Mouse (Mus musculus) embryonic fibroblast, embryonic 13.5 days (primary cell): ENCODE data around the gene Sdf4.

Experiments used
- CTCF ChIP-seq: IDR thresholded peaks from 2 replicates; pipeline ENCODE4 v1.5.1; 2011; ENCODE audit warnings: mild to moderate bottlenecking, control low read depth, low read length, moderate library complexity, borderline replicate concordance; ENCODE audit not compliant: insufficient read depth
- POLR2A ChIP-seq: IDR thresholded peaks from 2 replicates; pipeline ENCODE4 v1.6.1; 2011; ENCODE audit warnings: low read depth, mild to moderate bottlenecking, control low read depth, low read length, moderate library complexity

DNA sequence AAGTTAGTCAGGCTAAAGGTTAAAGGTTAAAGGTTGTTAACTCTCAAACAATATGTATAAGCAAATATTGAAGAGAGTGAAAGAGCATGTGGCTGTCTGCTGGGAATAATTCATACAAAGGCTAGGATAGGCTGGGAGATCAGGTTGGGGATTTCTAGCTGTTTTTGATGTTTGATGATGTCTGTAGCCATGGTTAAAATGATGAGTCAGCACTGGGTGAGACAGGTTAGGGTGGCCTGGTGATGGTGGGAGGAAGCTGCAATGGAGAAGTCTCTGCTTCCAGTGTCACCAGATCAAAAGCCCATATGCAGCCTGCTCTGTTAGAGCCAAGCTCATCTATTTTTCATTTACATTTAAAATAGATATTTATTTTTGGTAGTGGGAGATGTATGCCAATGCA, 45.6 kb upstream of the Sdf4 start:
- TF ChIP-seq CTCF (no peak), POLR2A (no peak)
